Mouse (Mus musculus): ENCODE results near the gene Klhl12.
A peak's percentile ranks its signal among the peaks of the same experiment; 100 is the strongest.

Klhl12 gene

GRCm38 (mm10) chr1:134450201-134450600 is 5.1 kb upstream of the Klhl12 start:
- no peak for DNase-seq

- peak in 1 of 2 experiments; percentile 17 for DNase-seq
Observed at GRCm38 (mm10) chr1:134450986-134451385, 4.3 kb upstream of the Klhl12 start.

GRCm38 (mm10) chr1:134456060-134456459 is 729 bp downstream of the Klhl12 start:
- DNase-seq = no peak

- DNase-seq = no peak
Observed at GRCm38 (mm10) chr1:134458139-134458727, 2.9 kb downstream of the Klhl12 start.

GRCm38 (mm10) chr1:134460294-134461284 is 5.3 kb downstream of the Klhl12 start:
- no peak for DNase-seq

- no peak for DNase-seq
Observed at GRCm38 (mm10) chr1:134484623-134485022, 29.3 kb downstream of the Klhl12 start.

- no peak for DNase-seq
Observed at GRCm38 (mm10) chr1:134490903-134491801, 35.8 kb downstream of the Klhl12 start.

- DNase-seq = no peak
Observed at GRCm38 (mm10) chr1:134492276-134492675, 36.9 kb downstream of the Klhl12 start.

GRCm38 (mm10) chr1:134493496-134493895 is 38.2 kb downstream of the Klhl12 start:
- DNase-seq = no peak

GRCm38 (mm10) chr1:134493956-134494355 is 38.6 kb downstream of the Klhl12 start:
- DNase-seq = no peak

- peak; percentile 99 for DNase-seq
Observed at GRCm38 (mm10) chr1:134494428-134495215, 39.3 kb downstream of the Klhl12 start, which contains the start of gene Rabif. Rabif (plus strand) TSS chr1:134494648.

- no peak for DNase-seq
Observed at GRCm38 (mm10) chr1:134495216-134495539, 39.8 kb downstream of the Klhl12 start.

GRCm38 (mm10) chr1:134495991-134496390 is 40.7 kb downstream of the Klhl12 start:
- no peak for DNase-seq

- no peak for DNase-seq
Observed at GRCm38 (mm10) chr1:134500916-134501315, 45.6 kb downstream of the Klhl12 start.

GRCm38 (mm10) chr1:134506201-134506600 is 50.9 kb downstream of the Klhl12 start:
- no peak for DNase-seq

GRCm38 (mm10) chr1:134510018-134510417 is 54.7 kb downstream of the Klhl12 start:
- DNase-seq = peak; percentile 7 to 43

GRCm38 (mm10) chr1:134512183-134512582 is 56.9 kb downstream of the Klhl12 start:
- DNase-seq = no peak

GRCm38 (mm10) chr1:134512584-134512983 is 57.3 kb downstream of the Klhl12 start:
- no peak for DNase-seq

- DNase-seq = no peak
Observed at GRCm38 (mm10) chr1:134513312-134513860, 58.1 kb downstream of the Klhl12 start.

- no peak for DNase-seq
Observed at GRCm38 (mm10) chr1:134513876-134514590, 58.7 kb downstream of the Klhl12 start.

GRCm38 (mm10) chr1:134515891-134516290 is 60.6 kb downstream of the Klhl12 start:
- no peak for DNase-seq

Data from thymus, adult 18-20 months (tissue).